Mouse (Mus musculus) CH12.LX (cell line): ENCODE data around the gene Ano10.

Experiments
- CTCF ChIP-seq, 2 experiments: IDR thresholded peaks in 1 of 2; conservative IDR thresholded peaks in 1 of 2; 2 replicates each; pipeline ENCODE4 v1.5.1; 2011 to 2012; ENCODE audit warnings: low read depth in 2 of 2, low read length in 2 of 2, improper control_type of control experiment in 1 of 2, inconsistent platforms in 1 of 2, mild to moderate bottlenecking in 1 of 2, moderate library complexity in 1 of 2
- MAZ ChIP-seq: IDR thresholded peaks from 2 replicates; pipeline ENCODE4 v1.6.1; 2012; ENCODE audit warnings: low read depth, mild to moderate bottlenecking, inconsistent platforms, low read length, improper control_type of control experiment, moderate library complexity
- TCF12 ChIP-seq: IDR thresholded peaks from 2 replicates; pipeline ENCODE4 v1.6.1; 2014; ENCODE audit warnings: low read depth, mild to moderate bottlenecking, inconsistent platforms, low read length, improper control_type of control experiment

DNA sequence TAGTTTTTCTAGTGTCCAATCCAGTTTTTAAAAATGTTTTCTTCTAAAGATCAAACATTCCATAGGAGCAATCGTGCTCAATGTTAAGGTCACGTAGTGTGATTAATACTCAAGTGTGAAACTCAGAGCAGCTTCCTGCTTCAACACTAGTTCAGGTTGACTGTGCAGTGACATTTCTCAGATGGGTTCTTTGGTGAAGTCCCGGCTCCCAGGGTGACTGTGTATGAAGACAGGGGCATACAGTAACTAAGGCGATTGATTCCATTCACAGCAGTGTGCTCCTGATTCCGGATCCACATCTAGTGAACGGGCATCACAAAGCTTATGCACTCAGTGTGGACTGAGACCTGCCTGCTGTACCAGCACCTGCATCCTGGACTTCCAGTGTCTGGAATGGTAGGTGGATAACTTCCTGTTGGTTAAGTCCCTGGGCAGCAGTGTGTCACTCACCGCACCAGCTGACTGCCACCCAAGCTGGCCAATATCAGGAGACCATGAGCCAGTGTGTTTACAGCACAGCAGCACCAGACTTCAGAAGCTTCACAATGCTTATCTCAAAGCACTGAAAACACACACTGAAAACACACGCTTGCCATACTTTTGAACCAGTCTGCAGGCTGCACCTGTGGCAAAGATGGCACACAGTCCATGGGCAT, 60.8 kb downstream of the Ano10 start:
- TF ChIP-seq TCF12 (no peak), CTCF (conservative IDR thresholded peaks at IDR 0.05 in 1 of 2, IDR thresholded peaks at IDR 0.05 in 1 of 2; ENCODE audit: low read depth in 2 of 2, low read length in 2 of 2) (no peak), MAZ (no peak)
